12 mouse cellular contexts compared by ENCODE assay signal in genomic region chr5:139418110-139418509, GRCm38 (mm10). TPM values are rescaled to one million over a fixed set of nuclear protein-coding genes. Genes with fewer than 3 reads are reported as not detected.
DNase-seq lines count a peak whose midpoint lies in the region; ATAC-seq and TF ChIP-seq lines count a peak whose summit lies in the region.
"Had no signal": no experiment of that assay in that cellular context is flagged by ENCODE, and none has a peak within 500 bp of the region (broad histone marks: within the 10 kb centered on the region; RNA-seq: fewer than 3 reads in every experiment).

No protein-coding gene starts in this region.

- no peaks in the 10 kb centered on the region for H3K36me3 ChIP-seq in lung, embryonic 14.5 days (ENCODE audit: insufficient read depth)
- H3K36me3 ChIP-seq in forebrain, embryonic 12.5 days (replicated peaks): no peaks in the 10 kb centered on the region
- no peaks in the 10 kb centered on the region for H3K36me3 ChIP-seq in hindbrain, embryonic 14.5 days (replicated peaks; ENCODE audit: control insufficient read depth, insufficient read depth)
- H3K36me3 ChIP-seq in midbrain, embryonic 16.5 days (ENCODE audit: control insufficient read depth, insufficient read depth, low read length): no peaks in the 10 kb centered on the region

- no peaks in the 10 kb centered on the region for H3K27me3 ChIP-seq in lung, embryonic 14.5 days (ENCODE audit: insufficient read depth, low read length)
- no peaks in the 10 kb centered on the region for H3K27me3 ChIP-seq in forebrain, embryonic 12.5 days
- H3K27me3 ChIP-seq in hindbrain, embryonic 14.5 days (ENCODE audit: control insufficient read depth, insufficient read depth, low read length): no peaks in the 10 kb centered on the region
- no peaks in the 10 kb centered on the region for H3K27me3 ChIP-seq in midbrain, embryonic 16.5 days (ENCODE audit: control insufficient read depth, insufficient read depth, low read depth, low read length)

- WGBS in lung, embryonic 14.5 days: 65% methylated on average over 2 of the region's 2 CpGs
- WGBS in lung, adult 2 months: 58% methylated on average over 2 of the region's 2 CpGs
- WGBS in forebrain, embryonic 12.5 days: 61% methylated on average over 2 of the region's 2 CpGs
- 45% methylated on average over 2 of the region's 2 CpGs for WGBS in hindbrain, embryonic 14.5 days
- WGBS in midbrain, embryonic 16.5 days: 37% methylated on average over 2 of the region's 2 CpGs

- H3K27ac ChIP-seq in lung, embryonic 14.5 days (ENCODE audit: low read depth): peak overlapping the region; percentile 5; the same call in 1 of the 2 replicates
- H3K27ac ChIP-seq in forebrain, embryonic 12.5 days: peak overlapping the region; percentile 70
- peak overlapping the region; percentile 58; the same call in 1 of the 2 replicates for H3K27ac ChIP-seq in hindbrain, embryonic 14.5 days
- peak overlapping the region; percentile 57 for H3K27ac ChIP-seq in midbrain, embryonic 16.5 days (ENCODE audit: low read length)

- H3K4me1 ChIP-seq in lung, embryonic 14.5 days (ENCODE audit: insufficient read depth): peaks cover 5% of the 10 kb centered on the region; the same call in 1 of the 2 replicates
- H3K4me1 ChIP-seq in lung, adult 2 months (ENCODE audit: control insufficient read depth, insufficient read depth, low read length): no peaks in the 10 kb centered on the region
- peaks cover 33% of the 10 kb centered on the region for H3K4me1 ChIP-seq in forebrain, embryonic 12.5 days
- peaks cover 27% of the 10 kb centered on the region for H3K4me1 ChIP-seq in hindbrain, embryonic 14.5 days (replicated peaks; ENCODE audit: control insufficient read depth, insufficient read depth, low read length)
- peaks cover 17% of the 10 kb centered on the region; the same call in 1 of the 2 replicates for H3K4me1 ChIP-seq in midbrain, embryonic 16.5 days (ENCODE audit: control insufficient read depth, insufficient read depth, low read length)

- no peak overlapping the region for H3K4me2 ChIP-seq in lung, embryonic 14.5 days
- no peak overlapping the region for H3K4me2 ChIP-seq in forebrain, embryonic 12.5 days
- H3K4me2 ChIP-seq in hindbrain, embryonic 14.5 days (replicated peaks): no peak overlapping the region
- no peak overlapping the region for H3K4me2 ChIP-seq in midbrain, embryonic 16.5 days (ENCODE audit: low read length)

- no peak for DNase-seq in lung, embryonic 14.5 days
- DNase-seq in lung, adult 2 months: no peak
- DNase-seq in hindbrain, embryonic 14.5 days (ENCODE audit: low spot score): no peak
- no peak for DNase-seq in left cerebral cortex, adult 9 months (ENCODE audit: low spot score in 2 of 2)
- DNase-seq in Muller cell, postnatal 12 days (ENCODE audit: inconsistent ontology term): no peak
- DNase-seq: adrenal gland, adult 2 months; cerebellum, postnatal 36 days; kidney, postnatal 14 days had no signal

- ATAC-seq in lung, embryonic 14.5 days (ENCODE audit: insufficient read depth): no peak
- ATAC-seq in forebrain, embryonic 12.5 days (ENCODE audit: low FRiP score): no peak
- no peak for ATAC-seq in hindbrain, embryonic 14.5 days (ENCODE audit: low FRiP score)
- ATAC-seq in midbrain, embryonic 16.5 days: no peak
- no peak for ATAC-seq in megakaryocyte progenitor cell, adult 5-6 weeks (replicated peaks; ENCODE audit: poor library complexity)
- ATAC-seq: CD4-positive, CD25-positive, alpha-beta regulatory T cell, adult 4 months had no signal

- no peaks in the 10 kb centered on the region for H3K9me3 ChIP-seq in lung, embryonic 14.5 days (ENCODE audit: low read depth, low read length)
- H3K9me3 ChIP-seq in forebrain, embryonic 12.5 days: no peaks in the 10 kb centered on the region
- H3K9me3 ChIP-seq in hindbrain, embryonic 14.5 days (ENCODE audit: control insufficient read depth, low read length): no peaks in the 10 kb centered on the region
- no peaks in the 10 kb centered on the region for H3K9me3 ChIP-seq in midbrain, embryonic 16.5 days (replicated peaks; ENCODE audit: control insufficient read depth, low read length, poor library complexity, severe bottlenecking)

- H3K9ac ChIP-seq in lung, embryonic 14.5 days: no peak overlapping the region
- no peak overlapping the region for H3K9ac ChIP-seq in forebrain, embryonic 12.5 days
- H3K9ac ChIP-seq in hindbrain, embryonic 14.5 days: no peak overlapping the region
- H3K9ac ChIP-seq in midbrain, embryonic 16.5 days (ENCODE audit: low read depth, low read length): no peak overlapping the region; the same call in 1 of the 2 replicates

- TF ChIP-seq POLR2A in lung, adult 2 months (IDR thresholded peaks at IDR 0.05; ENCODE audit: borderline replicate concordance, extremely low read depth, low read depth, low read length): no peak

- H3K4me3 ChIP-seq in lung, embryonic 14.5 days (ENCODE audit: low read depth, low read length): no peak overlapping the region
- H3K4me3 ChIP-seq in lung, adult 2 months (replicated peaks; ENCODE audit: extremely low read depth, low read depth, low read length): no peak overlapping the region
- H3K4me3 ChIP-seq in forebrain, embryonic 12.5 days (replicated peaks): no peak overlapping the region
- H3K4me3 ChIP-seq in hindbrain, embryonic 14.5 days (replicated peaks; ENCODE audit: low read length): no peak overlapping the region
- no peak overlapping the region for H3K4me3 ChIP-seq in midbrain, embryonic 16.5 days (ENCODE audit: low read depth, low read length)

- TF ChIP-seq CTCF in lung, embryonic 14.5 days (IDR thresholded peaks at IDR 0.05; ENCODE audit: low read depth): no peak
- TF ChIP-seq CTCF in lung, adult 2 months (IDR thresholded peaks at IDR 0.05; ENCODE audit: insufficient read depth, low read length): no peak

RNA-seq across cellular contexts. Expression of gene Gper1, which starts 4.8 kb away (rescaled TPM):
- polyA plus RNA-seq in lung, embryonic 14.5 days (2014; fragmentation: Nextera tagmentation; extraction: Ambion mirVana): 5.5 and 5.9 TPM in 2 replicates
- polyA plus RNA-seq in lung, adult 2 months (2012; rRNA removed): 2.7 and 3.3 TPM in 2 replicates
- polyA plus RNA-seq in forebrain, embryonic 12.5 days (2016; fragmentation: Nextera tagmentation; extraction: Ambion mirVana): 4.1 and 5.2 TPM in 2 replicates
- 7.5 TPM in 2 replicates for polyA plus RNA-seq in hindbrain, embryonic 14.5 days (2014; fragmentation: Nextera tagmentation; extraction: Ambion mirVana)
- polyA plus RNA-seq in midbrain, embryonic 16.5 days (2015; fragmentation: Nextera tagmentation; extraction: Ambion mirVana): 9.4 TPM in 2 replicates
- total RNA-seq in megakaryocyte progenitor cell, adult 5-6 weeks (2015): not detected in 2 replicates
- total RNA-seq in megakaryocyte progenitor cell, adult 5-6 weeks (2017): not detected in 2 replicates
- polyA plus RNA-seq: CD4-positive, CD25-positive, alpha-beta regulatory T cell, adult 4 months had no signal

RNA-seq across cellular contexts. Expression of gene C130050O18Rik, which starts 13.0 kb away (rescaled TPM):
- 1.1 TPM in 2 replicates for polyA plus RNA-seq in lung, embryonic 14.5 days (2014; fragmentation: Nextera tagmentation; extraction: Ambion mirVana)
- polyA plus RNA-seq in lung, adult 2 months (2012; rRNA removed): 7.2 and 9.0 TPM in 2 replicates
- 0.10 and 0.22 TPM in 2 replicates for polyA plus RNA-seq in forebrain, embryonic 12.5 days (2016; fragmentation: Nextera tagmentation; extraction: Ambion mirVana)
- 0.26 and 0.32 TPM in 2 replicates for polyA plus RNA-seq in hindbrain, embryonic 14.5 days (2014; fragmentation: Nextera tagmentation; extraction: Ambion mirVana)
- polyA plus RNA-seq in midbrain, embryonic 16.5 days (2015; fragmentation: Nextera tagmentation; extraction: Ambion mirVana): 0.14 and 0.39 TPM in 2 replicates
- total RNA-seq in megakaryocyte progenitor cell, adult 5-6 weeks (2015): 1.8 and 2.3 TPM in 2 replicates
- 1.3 and 2.1 TPM in 2 replicates for total RNA-seq in megakaryocyte progenitor cell, adult 5-6 weeks (2017)
- polyA plus RNA-seq: CD4-positive, CD25-positive, alpha-beta regulatory T cell, adult 4 months had no signal

RNA-seq across cellular contexts. Expression of gene Gpr146, which starts 40.6 kb away (rescaled TPM):
- polyA plus RNA-seq in lung, embryonic 14.5 days (2014; fragmentation: Nextera tagmentation; extraction: Ambion mirVana): 3.5 and 4.3 TPM in 2 replicates
- 75.7 and 93.4 TPM in 2 replicates for polyA plus RNA-seq in lung, adult 2 months (2012; rRNA removed)
- polyA plus RNA-seq in forebrain, embryonic 12.5 days (2016; fragmentation: Nextera tagmentation; extraction: Ambion mirVana): 1.2 and 1.4 TPM in 2 replicates
- polyA plus RNA-seq in hindbrain, embryonic 14.5 days (2014; fragmentation: Nextera tagmentation; extraction: Ambion mirVana): 1.4 and 2.7 TPM in 2 replicates
- 2.5 and 2.9 TPM in 2 replicates for polyA plus RNA-seq in midbrain, embryonic 16.5 days (2015; fragmentation: Nextera tagmentation; extraction: Ambion mirVana)
- total RNA-seq in megakaryocyte progenitor cell, adult 5-6 weeks (2015): 6.0 and 6.3 TPM in 2 replicates
- total RNA-seq in megakaryocyte progenitor cell, adult 5-6 weeks (2017): 5.7 and 6.7 TPM in 2 replicates

RNA-seq across cellular contexts. Expression of gene 3110082I17Rik, which starts 42.2 kb away (rescaled TPM):
- 39.4 and 44.4 TPM in 2 replicates for polyA plus RNA-seq in lung, embryonic 14.5 days (2014; fragmentation: Nextera tagmentation; extraction: Ambion mirVana)
- 12.2 and 14.0 TPM in 2 replicates for polyA plus RNA-seq in lung, adult 2 months (2012; rRNA removed)
- polyA plus RNA-seq in forebrain, embryonic 12.5 days (2016; fragmentation: Nextera tagmentation; extraction: Ambion mirVana): 28.3 and 30.6 TPM in 2 replicates
- 12.7 and 13.6 TPM in 2 replicates for polyA plus RNA-seq in hindbrain, embryonic 14.5 days (2014; fragmentation: Nextera tagmentation; extraction: Ambion mirVana)
- 16.8 and 17.7 TPM in 2 replicates for polyA plus RNA-seq in midbrain, embryonic 16.5 days (2015; fragmentation: Nextera tagmentation; extraction: Ambion mirVana)
- 20.7 and 26.2 TPM in 2 replicates for total RNA-seq in megakaryocyte progenitor cell, adult 5-6 weeks (2015)
- 60.9 and 69.2 TPM in 2 replicates for total RNA-seq in megakaryocyte progenitor cell, adult 5-6 weeks (2017)

Comparison
In these comparisons a context has a peak if more than half of its experiments do, and no peak if none do; other contexts are left out.
1. RNA of gene Gpr146, which starts 40.6 kb away (polyA plus RNA-seq): 75.7 to 93.4 TPM in lung, adult 2 months; 3.5 to 4.3 TPM in lung, embryonic 14.5 days, 2.5 to 2.9 TPM in midbrain, embryonic 16.5 days, 1.4 to 2.7 TPM in hindbrain, embryonic 14.5 days and 1.2 to 1.4 TPM in forebrain, embryonic 12.5 days; every median in the first group is over 10 times any median in the second.
2. H3K27ac ChIP-seq: peak in every context shown above with its lines; median percentile 70 in forebrain, embryonic 12.5 days; 58 in hindbrain, embryonic 14.5 days; 57 in midbrain, embryonic 16.5 days; 5 in lung, embryonic 14.5 days.